Mouse (Mus musculus) ES-E14 (cell line): ENCODE measurements around the gene Gm19684. TPM values are rescaled to one million over a fixed set of nuclear protein-coding genes. Genes with fewer than 3 reads are reported as not detected.
"Not testable (repeated sequence)": the region's sequence is repeated elsewhere in the genome, so short reads cannot be mapped to it uniquely, and the experiment has no call there.

Experiments used
- DNase-seq: peaks from one replicate; pipeline ENCODE4 v3.0.0-alpha.2; 2013; ENCODE audit warnings: low read depth, low spot score
- H3K27ac ChIP-seq: 2 replicates; pipeline ENCODE4 v1.5.1; 2012; ENCODE audit warnings: low read depth, mild to moderate bottlenecking, low read length, moderate library complexity, mixed read lengths; ENCODE audit not compliant: poor library complexity, insufficient read depth, severe bottlenecking
- H3K36me3 ChIP-seq: 2 replicates; pipeline ENCODE4 v1.6.1; 2012; ENCODE audit warnings: mild to moderate bottlenecking, low read length, moderate library complexity, mixed read lengths; ENCODE audit not compliant: control insufficient read depth, poor library complexity, insufficient read depth, severe bottlenecking
- H3K4me1 ChIP-seq, 2 experiments: fragments of 150-350 bp in 1 of 2; sonication (generic) in 1 of 2; 2 replicates each; pipeline ENCODE4 v1.6.1; 2012; ENCODE audit warnings: low read length in 2 of 2, mild to moderate bottlenecking in 1 of 2, mixed read lengths in 1 of 2; ENCODE audit not compliant: control insufficient read depth in 2 of 2, insufficient read depth in 2 of 2, poor library complexity in 1 of 2
- H3K4me3 ChIP-seq, 2 experiments: fragments of 150-350 bp in 1 of 2; sonication (generic) in 1 of 2; 2 replicates each; pipeline ENCODE4 v1.5.1; 2012; ENCODE audit warnings: low read length in 2 of 2, low read depth in 1 of 2, mild to moderate bottlenecking in 1 of 2, mixed read lengths in 1 of 2; ENCODE audit not compliant: insufficient read depth in 1 of 2, poor library complexity in 1 of 2, severe bottlenecking in 1 of 2
- H3K9ac ChIP-seq: 2 replicates; pipeline ENCODE4 v1.6.1; 2012; ENCODE audit warnings: low read depth, mild to moderate bottlenecking, low read length, mixed read lengths; ENCODE audit not compliant: poor library complexity, insufficient read depth, severe bottlenecking
- H3K9me3 ChIP-seq: fragments of 150-350 bp; sonication (generic); 2 replicates; pipeline ENCODE4 v1.6.1; 2012; ENCODE audit warnings: low read depth, mild to moderate bottlenecking, low read length; ENCODE audit not compliant: control insufficient read depth, insufficient read depth
- CHD2 ChIP-seq: IDR thresholded peaks from 2 replicates; pipeline ENCODE4 v1.6.1; 2014; ENCODE audit warnings: mild to moderate bottlenecking, low read depth, low read length, inconsistent platforms
- HCFC1 ChIP-seq: IDR thresholded peaks from 2 replicates; pipeline ENCODE4 v1.6.1; 2012; ENCODE audit warnings: low read length, inconsistent platforms, borderline replicate concordance; ENCODE audit not compliant: insufficient read depth
- MAFK ChIP-seq: IDR thresholded peaks from 2 replicates; pipeline ENCODE4 v1.6.1; 2014; ENCODE audit warnings: mild to moderate bottlenecking, low read depth, low read length, inconsistent platforms; ENCODE audit not compliant: insufficient read depth
- ZC3H11A ChIP-seq: IDR thresholded peaks from 2 replicates; pipeline ENCODE4 v1.6.1; 2012; ENCODE audit warnings: low read depth, mild to moderate bottlenecking, inconsistent platforms, low read length, borderline replicate concordance
- ZNF384 ChIP-seq: IDR thresholded peaks from 2 replicates; pipeline ENCODE4 v1.6.1; 2012; ENCODE audit warnings: low read depth, low read length, inconsistent platforms
- in situ Hi-C, 2 experiments: fragments of 600-800 bp; cut with MboI; formaldehyde crosslinking; loops; one replicate each; pipeline ENCODE4 v1.15.1; 2025; ENCODE audit warnings: low sequenced_read_pairs in 2 of 2, inconsistent platforms in 1 of 2; ENCODE audit not compliant: unreplicated experiment in 2 of 2
- total RNA-seq: library from RNA; depleted of rRNA; stranded (reverse); fragments of 300-350 nt; gene quantifications from 2 replicates; pipeline ENCODE4 v1.2.3, GENCODE M21; 2012

Gene Gm19684
- total RNA-seq, 1 experiment = not detected

- in situ Hi-C loops = no loop called here
- H3K9ac ChIP-seq = no peak overlapping the region
- no peak for DNase-seq
- no peaks in the 10 kb centered on the region for H3K36me3 ChIP-seq
- peak overlapping the region; percentile 53 to 57 for H3K4me3 ChIP-seq
- no peaks in the 10 kb centered on the region for H3K9me3 ChIP-seq
- TF ChIP-seq MAFK = no peak
- TF ChIP-seq HCFC1 = no peak
- TF ChIP-seq ZNF384 = no peak
- TF ChIP-seq ZC3H11A = no peak
- no peak for TF ChIP-seq CHD2
- no peaks in the 10 kb centered on the region for H3K4me1 ChIP-seq
- no peak overlapping the region for H3K27ac ChIP-seq
Measured at GRCm38 (mm10) chr17:36145111-36145860, 23.8 kb downstream of the Gm19684 start.

GRCm38 (mm10) chr17:36145861-36146156 is 24.3 kb downstream of the Gm19684 start:
- H3K27ac ChIP-seq, H3K4me1 ChIP-seq, DNase-seq, H3K9ac ChIP-seq, in situ Hi-C loops, H3K9me3 ChIP-seq, H3K36me3 ChIP-seq: not testable (repeated sequence)
- peak overlapping the region; percentile 53 to 57 for H3K4me3 ChIP-seq

GRCm38 (mm10) chr17:36146937-36147336 is 25.5 kb downstream of the Gm19684 start:
- in situ Hi-C loops, DNase-seq, H3K27ac ChIP-seq, H3K36me3 ChIP-seq, H3K9me3 ChIP-seq, H3K4me1 ChIP-seq, H3K4me3 ChIP-seq, H3K9ac ChIP-seq: not testable (repeated sequence)

GRCm38 (mm10) chr17:36148468-36148867 is 27.0 kb downstream of the Gm19684 start:
- H3K9me3 ChIP-seq, in situ Hi-C loops, H3K4me3 ChIP-seq, H3K9ac ChIP-seq, H3K36me3 ChIP-seq, H3K27ac ChIP-seq, H3K4me1 ChIP-seq, DNase-seq: not testable (repeated sequence)

- in situ Hi-C loops, DNase-seq: not testable (repeated sequence)
Measured at GRCm38 (mm10) chr17:36151200-36151599, 29.7 kb downstream of the Gm19684 start.

More at GRCm38 (mm10) chr17:36151200-36151599, 29.7 kb downstream of the Gm19684 start:
- not testable (repeated sequence) for H3K9me3 ChIP-seq, H3K27ac ChIP-seq, H3K9ac ChIP-seq, H3K4me3 ChIP-seq, H3K4me1 ChIP-seq, H3K36me3 ChIP-seq
